Mouse (Mus musculus) liver, adult 2 months (tissue): ENCODE data around the gene Zfp652.

ENCODE experiments used
- CTCF ChIP-seq: fragments of 200-500 bp; IDR thresholded peaks from 2 replicates; pipeline ENCODE4 v1.5.1; 2011; ENCODE audit warnings: low read depth, low read length, control low read depth
- POLR2A ChIP-seq: fragments of 200-500 bp; IDR thresholded peaks from 2 replicates; pipeline ENCODE4 v1.6.1; 2011; ENCODE audit warnings: low read length, control low read depth; ENCODE audit not compliant: insufficient read depth; ENCODE audit errors: extremely low read depth

GRCm38 (mm10) chr11:95689544-95689943 lies 22.9 kb upstream of the Zfp652 start:
- TF ChIP-seq POLR2A (no peak), CTCF (no peak)
